Comparison of ENCODE assay signal across 14 mouse cellular contexts in genomic region chr10:69611314-69611713, GRCm38 (mm10).
DNase-seq lines count a peak whose midpoint lies in the region; ATAC-seq and TF ChIP-seq lines count a peak whose summit lies in the region.
"Had no signal": no experiment of that assay in that cellular context is flagged by ENCODE, and none has a peak within 500 bp of the region (broad histone marks: within the 10 kb centered on the region; RNA-seq: fewer than 3 reads in every experiment).

No protein-coding gene starts in this region.

- H3K9ac ChIP-seq in heart, embryonic 15.5 days, result no peak overlapping the region; the same call in 1 of the 2 replicates
- H3K9ac ChIP-seq in kidney, embryonic 16.5 days (replicated peaks; ENCODE audit: low read length), result no peak overlapping the region
- H3K9ac ChIP-seq in midbrain, embryonic 15.5 days, result no peak overlapping the region
- H3K9ac ChIP-seq: embryonic facial prominence, embryonic 13.5 days; neural tube, embryonic 13.5 days had no signal

- peak overlapping the region; percentile 87 for H3K27ac ChIP-seq in heart, embryonic 15.5 days
- peak overlapping the region; percentile 82; the same call in 1 of the 2 replicates for H3K27ac ChIP-seq in kidney, embryonic 16.5 days (ENCODE audit: low read length)
- 0 out of 2 replicates have a peak overlapping the region, but pooled peaks have one; percentile 11 for H3K27ac ChIP-seq in midbrain, embryonic 15.5 days
- no peak overlapping the region for H3K27ac ChIP-seq in midbrain, embryonic 10.5 days (replicated peaks)

- peaks cover 13% of the 10 kb centered on the region for H3K4me1 ChIP-seq in heart, embryonic 15.5 days (replicated peaks)
- H3K4me1 ChIP-seq in kidney, embryonic 16.5 days (ENCODE audit: insufficient read depth, low read length), result peaks cover 12% of the 10 kb centered on the region
- peaks cover 21% of the 10 kb centered on the region for H3K4me1 ChIP-seq in midbrain, embryonic 15.5 days
- no peaks in the 10 kb centered on the region for H3K4me1 ChIP-seq in midbrain, embryonic 10.5 days
- H3K4me1 ChIP-seq: megakaryocyte, embryonic 14.5 days had no signal

- DNase-seq in heart, postnatal 4 days, result no peak
- DNase-seq in kidney, adult 8-10 months, result no peak
- no peak for DNase-seq in midbrain, embryonic 10.5 days (ENCODE audit: low spot score)
- DNase-seq in urinary bladder, postnatal 14 days (ENCODE audit: low spot score), result no peak
- DNase-seq: right cerebral cortex, postnatal 14 days; thymus, postnatal 25 days had no signal

- H3K4me2 ChIP-seq in heart, embryonic 15.5 days, result peak overlapping the region; percentile 38; the same call in 1 of the 2 replicates
- no peak overlapping the region for H3K4me2 ChIP-seq in kidney, embryonic 16.5 days (replicated peaks; ENCODE audit: low read depth, low read length)
- no peak overlapping the region for H3K4me2 ChIP-seq in midbrain, embryonic 15.5 days
- H3K4me2 ChIP-seq in myocyte (ENCODE audit: low read depth), result peak overlapping the region; percentile 73
- H3K4me2 ChIP-seq: embryonic facial prominence, embryonic 13.5 days; liver, embryonic 11.5 days; neural tube, embryonic 13.5 days had no signal

- no peaks in the 10 kb centered on the region for H3K9me3 ChIP-seq in heart, embryonic 15.5 days (replicated peaks)
- no peaks in the 10 kb centered on the region for H3K9me3 ChIP-seq in kidney, embryonic 16.5 days (ENCODE audit: low read length)
- no peaks in the 10 kb centered on the region for H3K9me3 ChIP-seq in midbrain, embryonic 15.5 days
- H3K9me3 ChIP-seq in midbrain, embryonic 10.5 days (replicated peaks), result no peaks in the 10 kb centered on the region
- H3K9me3 ChIP-seq: embryonic facial prominence, embryonic 13.5 days; neural tube, embryonic 13.5 days had no signal

- no peaks in the 10 kb centered on the region for H3K36me3 ChIP-seq in heart, embryonic 15.5 days
- peaks cover 5% of the 10 kb centered on the region; the same call in 1 of the 2 replicates for H3K36me3 ChIP-seq in kidney, embryonic 16.5 days (ENCODE audit: insufficient read depth, low read length)
- H3K36me3 ChIP-seq in midbrain, embryonic 15.5 days (replicated peaks), result no peaks in the 10 kb centered on the region
- no peaks in the 10 kb centered on the region for H3K36me3 ChIP-seq in midbrain, embryonic 10.5 days
- H3K36me3 ChIP-seq in myocyte (ENCODE audit: control insufficient read depth, insufficient read depth), result no peaks in the 10 kb centered on the region

- no peaks in the 10 kb centered on the region for H3K27me3 ChIP-seq in heart, embryonic 15.5 days
- no peaks in the 10 kb centered on the region for H3K27me3 ChIP-seq in kidney, embryonic 16.5 days (ENCODE audit: insufficient read depth, low read length)
- no peaks in the 10 kb centered on the region for H3K27me3 ChIP-seq in midbrain, embryonic 15.5 days (replicated peaks)
- no peaks in the 10 kb centered on the region for H3K27me3 ChIP-seq in midbrain, embryonic 10.5 days (ENCODE audit: low read depth, poor library complexity, severe bottlenecking)
- no peaks in the 10 kb centered on the region for H3K27me3 ChIP-seq in myocyte (ENCODE audit: control insufficient read depth, insufficient read depth, insufficient read length)
- H3K27me3 ChIP-seq: embryonic facial prominence, embryonic 13.5 days; megakaryocyte, embryonic 14.5 days; neural tube, embryonic 13.5 days had no signal

- H3K79me2 ChIP-seq in myocyte (ENCODE audit: control insufficient read depth, insufficient read depth), result no peaks in the 10 kb centered on the region

- H3ac ChIP-seq in myocyte (ENCODE audit: control insufficient read depth, insufficient read length), result no peak overlapping the region

- ATAC-seq in heart, embryonic 15.5 days (replicated peaks; ENCODE audit: insufficient number of reproducible peaks, insufficient read depth, low FRiP score, low read depth), result no peak
- ATAC-seq in kidney, embryonic 16.5 days (ENCODE audit: low FRiP score, low TSS enrichment), result peak; percentile 74; the same call in 1 of the 2 replicates
- ATAC-seq in midbrain, embryonic 15.5 days (replicated peaks), result no peak

- TF ChIP-seq POLR2A in myocyte (IDR thresholded peaks at IDR 0.05; ENCODE audit: insufficient read length, low read depth), result no peak

- WGBS in heart, embryonic 15.5 days, result 65% methylated on average over 3 of the region's 3 CpGs
- 48% methylated on average over 3 of the region's 3 CpGs for WGBS in kidney, embryonic 16.5 days
- 89% methylated on average over 3 of the region's 3 CpGs for WGBS in midbrain, embryonic 15.5 days
- WGBS in midbrain, embryonic 10.5 days, result 92% methylated on average over 3 of the region's 3 CpGs

- H3K4me3 ChIP-seq in heart, embryonic 15.5 days, result no peak overlapping the region
- no peak overlapping the region for H3K4me3 ChIP-seq in kidney, embryonic 16.5 days (ENCODE audit: low read length)
- no peak overlapping the region for H3K4me3 ChIP-seq in midbrain, embryonic 15.5 days
- no peak overlapping the region for H3K4me3 ChIP-seq in midbrain, embryonic 10.5 days
- H3K4me3 ChIP-seq in myocyte, result no peak overlapping the region
- H3K4me3 ChIP-seq: embryonic facial prominence, embryonic 13.5 days; neural tube, embryonic 13.5 days had no signal

TF ChIP-seq in myocyte, 11 proteins besides CTCF, POLR2A, EP300 and RAD21:
- no peak for TF ChIP-seq MAX (IDR thresholded peaks at IDR 0.05; ENCODE audit: low read depth)
- no peak for TF ChIP-seq CEBPB (IDR thresholded peaks at IDR 0.05; ENCODE audit: insufficient read depth, poor library complexity, severe bottlenecking)
- no peak for TF ChIP-seq TCF12 (IDR thresholded peaks at IDR 0.05; ENCODE audit: insufficient read depth, poor library complexity, severe bottlenecking)
- no peak for TF ChIP-seq USF1 (IDR thresholded peaks at IDR 0.05; ENCODE audit: low read depth)
- TF ChIP-seq MYOD1 (IDR thresholded peaks at IDR 0.05; ENCODE audit: control insufficient read depth in 1 of 3, insufficient read length in 2 of 3, low read depth in 2 of 3), result peak in 2 of 3 experiments; percentile 17 to 30

Comparison
In these comparisons a context has a peak if more than half of its experiments do, and no peak if none do; other contexts are left out.
1. H3K4me2 ChIP-seq: peak in heart, embryonic 15.5 days (single experiment) and myocyte (single experiment); none in kidney, embryonic 16.5 days (single experiment) and midbrain, embryonic 15.5 days (single experiment).